Mouse (Mus musculus): ENCODE measurements around the gene Hivep2. TPM values are rescaled to one million over a fixed set of nuclear protein-coding genes. Genes with fewer than 3 reads are reported as not detected.

The Hivep2 gene
- polyA plus RNA-seq, 1 experiment from 2014 or later = 7.9 TPM

- WGBS = 79% methylated on average over 15 of the region's 15 CpGs
- no peak overlapping the region for H3K4me3 ChIP-seq (ENCODE audit: low read length)
- ATAC-seq (ENCODE audit: low FRiP score, low TSS enrichment) = no peak
- H3K27me3 ChIP-seq (ENCODE audit: control insufficient read depth, insufficient read depth, low read length) = no peaks in the 10 kb centered on the region
- H3K4me1 ChIP-seq (ENCODE audit: control insufficient read depth, insufficient read depth, low read length) = no peaks in the 10 kb centered on the region
- no peak overlapping the region for H3K9ac ChIP-seq (ENCODE audit: low read depth, low read length)
- no peak overlapping the region for H3K4me2 ChIP-seq (replicated peaks; ENCODE audit: low read depth, low read length)
- no peak overlapping the region for H3K27ac ChIP-seq (ENCODE audit: low read depth, low read length)
- H3K36me3 ChIP-seq (ENCODE audit: control insufficient read depth, insufficient read depth, low read length) = no peaks in the 10 kb centered on the region
- no peaks in the 10 kb centered on the region for H3K9me3 ChIP-seq (ENCODE audit: control insufficient read depth, low read length)
Measured at GRCm38 (mm10) chr10:14064759-14065395, 99.0 kb downstream of the Hivep2 start.

DNA sequence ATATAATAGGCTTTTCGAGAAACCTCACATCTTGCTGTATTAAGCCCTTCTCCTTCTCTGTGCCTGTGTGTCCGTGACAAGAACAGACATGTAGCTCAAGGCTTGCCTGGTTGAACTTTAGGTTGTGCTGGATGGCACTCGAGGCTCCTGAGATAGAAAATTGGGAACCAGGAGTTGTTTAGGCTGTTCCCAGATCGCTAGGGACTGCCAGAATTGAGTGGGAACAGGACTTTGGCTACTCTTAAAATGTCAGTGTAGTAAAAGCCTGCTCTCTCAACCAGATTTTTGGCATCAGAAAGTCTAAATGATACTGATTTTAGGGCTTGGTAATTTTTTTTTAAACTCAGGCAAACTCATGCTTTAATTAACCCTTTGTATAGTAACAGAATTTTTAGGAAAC lies 101.9 kb downstream of the Hivep2 start:
- no peaks in the 10 kb centered on the region for H3K27me3 ChIP-seq (ENCODE audit: control insufficient read depth, insufficient read depth, low read length)

DNA sequence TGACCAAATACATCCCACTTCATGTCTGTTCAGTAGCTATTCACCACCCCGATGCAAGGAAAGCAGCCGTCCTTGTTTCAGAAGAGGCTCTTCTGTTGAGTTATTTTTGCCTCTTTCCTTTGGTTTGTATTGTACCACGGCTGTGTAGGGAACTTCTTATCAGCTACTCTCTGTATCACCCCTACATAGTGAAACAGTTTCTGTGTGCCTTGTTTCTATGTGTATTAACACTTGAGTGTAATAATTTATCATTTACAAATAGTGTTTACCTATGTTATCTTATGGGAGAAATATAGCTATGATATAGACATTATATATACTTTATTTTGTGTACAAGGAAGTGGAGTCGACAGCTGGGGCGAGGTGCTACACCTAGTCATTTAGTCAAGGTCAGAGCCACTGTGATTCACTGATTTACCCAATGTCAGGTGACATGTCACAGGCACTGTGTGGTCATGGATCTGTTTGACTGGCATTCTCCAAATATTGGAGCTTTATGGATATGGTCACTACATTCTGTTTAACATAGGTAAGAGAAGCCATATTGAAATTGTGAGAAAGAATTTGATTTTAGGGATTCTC lies 104.7 kb downstream of the Hivep2 start:
- Histone ChIP-seq H3K4me2 (replicated peaks; ENCODE audit: low read depth, low read length) (no peak overlapping the region), H3K27ac (ENCODE audit: low read depth, low read length) (no peak overlapping the region), H3K36me3 (ENCODE audit: control insufficient read depth, insufficient read depth, low read length) (no peaks in the 10 kb centered on the region), H3K4me1 (ENCODE audit: control insufficient read depth, insufficient read depth, low read length) (no peaks in the 10 kb centered on the region), H3K4me3 (ENCODE audit: low read length) (no peak overlapping the region), H3K9me3 (ENCODE audit: control insufficient read depth, low read length) (no peaks in the 10 kb centered on the region), H3K27me3 (ENCODE audit: control insufficient read depth, insufficient read depth, low read length) (no peaks in the 10 kb centered on the region), H3K9ac (ENCODE audit: low read depth, low read length) (no peak overlapping the region)
- ATAC-seq (ENCODE audit: low FRiP score, low TSS enrichment) = no peak
- WGBS = 88% methylated on average over 5 of the region's 5 CpGs

More for the DNA sequence above, 101.9 kb downstream of the Hivep2 start:
- no peaks in the 10 kb centered on the region for H3K36me3 ChIP-seq (ENCODE audit: control insufficient read depth, insufficient read depth, low read length)
- no peaks in the 10 kb centered on the region for H3K4me1 ChIP-seq (ENCODE audit: control insufficient read depth, insufficient read depth, low read length)
- no peak overlapping the region for H3K9ac ChIP-seq (ENCODE audit: low read depth, low read length)
- H3K27ac ChIP-seq (ENCODE audit: low read depth, low read length) = no peak overlapping the region
- 79% methylated on average over 4 of the region's 4 CpGs for whole genome bisulfite sequencing
- no peak overlapping the region for H3K4me2 ChIP-seq (replicated peaks; ENCODE audit: low read depth, low read length)
- H3K9me3 ChIP-seq (ENCODE audit: control insufficient read depth, low read length) = no peaks in the 10 kb centered on the region
- H3K4me3 ChIP-seq (ENCODE audit: low read length) = no peak overlapping the region
- no peak for ATAC-seq (ENCODE audit: low FRiP score, low TSS enrichment)

DNA sequence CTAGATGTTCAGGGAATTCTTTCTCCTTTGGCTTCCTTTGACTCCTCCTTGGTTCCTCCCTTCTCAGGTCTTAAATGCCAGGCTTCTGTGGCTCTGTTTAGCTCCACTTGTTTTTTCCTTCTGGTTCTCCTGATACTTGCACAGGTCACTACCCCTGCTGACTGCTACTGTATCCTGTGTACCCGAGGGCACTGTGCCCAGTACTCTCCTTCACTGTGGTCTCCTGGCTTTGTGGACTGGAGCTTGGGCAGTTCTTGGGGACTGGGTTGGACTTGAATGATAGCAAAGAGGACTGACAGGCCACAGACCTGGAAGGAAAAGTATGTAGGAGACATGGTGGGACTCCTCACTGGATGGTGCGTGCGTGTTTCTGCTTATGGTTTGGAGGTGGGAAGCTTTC lies 106.6 kb downstream of the Hivep2 start:
- Histone ChIP-seq H3K4me2 (replicated peaks; ENCODE audit: low read depth, low read length) (no peak overlapping the region), H3K4me3 (ENCODE audit: low read length) (no peak overlapping the region), H3K27me3 (ENCODE audit: control insufficient read depth, insufficient read depth, low read length) (no peaks in the 10 kb centered on the region), H3K4me1 (ENCODE audit: control insufficient read depth, insufficient read depth, low read length) (no peaks in the 10 kb centered on the region), H3K9ac (ENCODE audit: low read depth, low read length) (no peak overlapping the region), H3K36me3 (ENCODE audit: control insufficient read depth, insufficient read depth, low read length) (no peaks in the 10 kb centered on the region), H3K9me3 (ENCODE audit: control insufficient read depth, low read length) (no peaks in the 10 kb centered on the region), H3K27ac (ENCODE audit: low read depth, low read length) (no peak overlapping the region)
- no peak for ATAC-seq (ENCODE audit: low FRiP score, low TSS enrichment)
- 78% methylated on average over 3 of the region's 3 CpGs for WGBS

DNA sequence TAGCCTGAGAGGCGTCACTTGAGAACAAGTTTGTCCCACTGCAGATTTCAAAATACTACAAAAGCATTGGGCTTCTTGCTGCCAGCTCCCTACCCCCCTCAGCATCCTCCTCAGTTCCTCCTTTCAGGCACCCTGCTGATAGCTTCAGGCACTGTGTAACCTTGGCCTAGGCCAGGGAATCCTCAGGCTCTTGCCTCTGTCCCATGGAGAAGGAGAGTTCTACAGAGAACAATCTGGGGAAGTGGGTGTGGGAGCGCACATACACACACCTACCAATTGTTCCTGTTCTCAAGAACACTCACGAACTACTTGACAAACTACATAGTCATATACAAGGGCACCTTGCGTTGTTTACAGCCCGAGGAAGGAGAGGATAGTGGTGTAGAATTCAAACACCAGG lies 109.9 kb downstream of the Hivep2 start:
- H3K27ac ChIP-seq (ENCODE audit: low read depth, low read length) = no peak overlapping the region
- H3K9ac ChIP-seq (ENCODE audit: low read depth, low read length) = no peak overlapping the region
- WGBS = 92% methylated on average over 5 of the region's 5 CpGs
- no peaks in the 10 kb centered on the region for H3K9me3 ChIP-seq (ENCODE audit: control insufficient read depth, low read length)
- H3K4me2 ChIP-seq (replicated peaks; ENCODE audit: low read depth, low read length) = no peak overlapping the region
- no peaks in the 10 kb centered on the region for H3K4me1 ChIP-seq (ENCODE audit: control insufficient read depth, insufficient read depth, low read length)
- no peak overlapping the region for H3K4me3 ChIP-seq (ENCODE audit: low read length)
- ATAC-seq (ENCODE audit: low FRiP score, low TSS enrichment) = no peak
- H3K27me3 ChIP-seq (ENCODE audit: control insufficient read depth, insufficient read depth, low read length) = no peaks in the 10 kb centered on the region
- no peaks in the 10 kb centered on the region for H3K36me3 ChIP-seq (ENCODE audit: control insufficient read depth, insufficient read depth, low read length)

GRCm38 (mm10) chr10:14076880-14077279 lies 111.0 kb downstream of the Hivep2 start:
- Histone ChIP-seq H3K9ac (ENCODE audit: low read depth, low read length) (no peak overlapping the region), H3K4me1 (ENCODE audit: control insufficient read depth, insufficient read depth, low read length) (no peaks in the 10 kb centered on the region), H3K36me3 (ENCODE audit: control insufficient read depth, insufficient read depth, low read length) (no peaks in the 10 kb centered on the region), H3K4me2 (replicated peaks; ENCODE audit: low read depth, low read length) (no peak overlapping the region), H3K4me3 (ENCODE audit: low read length) (no peak overlapping the region), H3K27me3 (ENCODE audit: control insufficient read depth, insufficient read depth, low read length) (no peaks in the 10 kb centered on the region), H3K9me3 (ENCODE audit: control insufficient read depth, low read length) (no peaks in the 10 kb centered on the region), H3K27ac (ENCODE audit: low read depth, low read length) (no peak overlapping the region)
- no peak for ATAC-seq (ENCODE audit: low FRiP score, low TSS enrichment)
- 84% methylated on average over 9 of the region's 9 CpGs for WGBS

- WGBS = 72% methylated on average over 6 of the region's 6 CpGs
- no peaks in the 10 kb centered on the region for H3K36me3 ChIP-seq (ENCODE audit: control insufficient read depth, insufficient read depth, low read length)
- ATAC-seq (ENCODE audit: low FRiP score, low TSS enrichment) = no peak
- no peaks in the 10 kb centered on the region for H3K9me3 ChIP-seq (ENCODE audit: control insufficient read depth, low read length)
- no peak overlapping the region for H3K4me3 ChIP-seq (ENCODE audit: low read length)
- no peaks in the 10 kb centered on the region for H3K4me1 ChIP-seq (ENCODE audit: control insufficient read depth, insufficient read depth, low read length)
- no peak overlapping the region for H3K9ac ChIP-seq (ENCODE audit: low read depth, low read length)
- H3K27ac ChIP-seq (ENCODE audit: low read depth, low read length) = no peak overlapping the region
- H3K27me3 ChIP-seq (ENCODE audit: control insufficient read depth, insufficient read depth, low read length) = no peaks in the 10 kb centered on the region
- no peak overlapping the region for H3K4me2 ChIP-seq (replicated peaks; ENCODE audit: low read depth, low read length)
Measured at GRCm38 (mm10) chr10:14080830-14081229, 115.0 kb downstream of the Hivep2 start.

GRCm38 (mm10) chr10:14081824-14082223 lies 115.9 kb downstream of the Hivep2 start:
- no peaks in the 10 kb centered on the region for H3K4me1 ChIP-seq (ENCODE audit: control insufficient read depth, insufficient read depth, low read length)
- H3K27ac ChIP-seq (ENCODE audit: low read depth, low read length) = no peak overlapping the region
- H3K27me3 ChIP-seq (ENCODE audit: control insufficient read depth, insufficient read depth, low read length) = no peaks in the 10 kb centered on the region
- H3K9ac ChIP-seq (ENCODE audit: low read depth, low read length) = no peak overlapping the region
- H3K9me3 ChIP-seq (ENCODE audit: control insufficient read depth, low read length) = no peaks in the 10 kb centered on the region
- no peak for ATAC-seq (ENCODE audit: low FRiP score, low TSS enrichment)
- WGBS = 80% methylated on average over 3 of the region's 3 CpGs
- H3K4me2 ChIP-seq (replicated peaks; ENCODE audit: low read depth, low read length) = no peak overlapping the region
- no peaks in the 10 kb centered on the region for H3K36me3 ChIP-seq (ENCODE audit: control insufficient read depth, insufficient read depth, low read length)
- H3K4me3 ChIP-seq (ENCODE audit: low read length) = no peak overlapping the region

- H3K4me1 ChIP-seq (ENCODE audit: control insufficient read depth, insufficient read depth, low read length) = no peaks in the 10 kb centered on the region
- WGBS = 88% methylated on average over 3 of the region's 3 CpGs
- H3K4me3 ChIP-seq (ENCODE audit: low read length) = no peak overlapping the region
Measured at GRCm38 (mm10) chr10:14082275-14082674, 116.4 kb downstream of the Hivep2 start.

More at GRCm38 (mm10) chr10:14082275-14082674, 116.4 kb downstream of the Hivep2 start:
- no peak for ATAC-seq (ENCODE audit: low FRiP score, low TSS enrichment)
- H3K4me2 ChIP-seq (replicated peaks; ENCODE audit: low read depth, low read length) = no peak overlapping the region
- H3K9me3 ChIP-seq (ENCODE audit: control insufficient read depth, low read length) = no peaks in the 10 kb centered on the region
- H3K27ac ChIP-seq (ENCODE audit: low read depth, low read length) = no peak overlapping the region
- H3K27me3 ChIP-seq (ENCODE audit: control insufficient read depth, insufficient read depth, low read length) = no peaks in the 10 kb centered on the region
- no peaks in the 10 kb centered on the region for H3K36me3 ChIP-seq (ENCODE audit: control insufficient read depth, insufficient read depth, low read length)
- H3K9ac ChIP-seq (ENCODE audit: low read depth, low read length) = no peak overlapping the region

Data from kidney, embryonic 14.5 days (tissue).